Mouse (Mus musculus) erythroid progenitor cell, adult 5-6 weeks (primary cell): ENCODE measurements around the gene Adgrg1. TPM values are rescaled to one million over a fixed set of nuclear protein-coding genes. Genes with fewer than 3 reads are reported as not detected.

Experiments used
- total RNA-seq, 2 experiments: library from RNA; stranded (forward) in 1 of 2; stranded (reverse) in 1 of 2; fragments of 150-400 nt in 1 of 2; fragments of 186-747, 209-891 nt in 1 of 2; gene quantifications; 2 replicates each; pipeline versions ENCODE4 v1.2.3 to v1.2.4; 2015 to 2017; ENCODE audit warnings: low replicate concordance in 2 of 2

Gene Adgrg1
- total RNA-seq, 2 experiments from 2014 or later = 12.4 to 29.3 TPM

Other genes starting within 250 kb of the Adgrg1 start
- gene Ccl22, start 229.2 kb upstream of the Adgrg1 start, total RNA-seq (2015; ENCODE audit: low replicate concordance) = 0.72 TPM in 1 of 2 replicates, not detected in the other
- gene Ccl22, start 229.2 kb upstream of the Adgrg1 start, total RNA-seq (2017; ENCODE audit: low replicate concordance) = 2.3 TPM in 1 of 2 replicates, not detected in the other
- 7.5 TPM in 1 of 2 replicates, not detected in the other for gene Cx3cl1, start 202.7 kb upstream of the Adgrg1 start, total RNA-seq (2015; ENCODE audit: low replicate concordance)
- gene Cx3cl1, start 202.7 kb upstream of the Adgrg1 start, total RNA-seq (2017; ENCODE audit: low replicate concordance) = 0.13 and 0.38 TPM in 2 replicates
- gene Ccl17, start 164.3 kb upstream of the Adgrg1 start, total RNA-seq (2015; ENCODE audit: low replicate concordance) = not detected in 2 replicates
- not detected in 2 replicates for gene Ccl17, start 164.3 kb upstream of the Adgrg1 start, total RNA-seq (2017; ENCODE audit: low replicate concordance)
- gene Coq9, start 136.4 kb upstream of the Adgrg1 start, total RNA-seq (2015; ENCODE audit: low replicate concordance) = 27.8 and 34.8 TPM in 2 replicates
- gene Coq9, start 136.4 kb upstream of the Adgrg1 start, total RNA-seq (2017; ENCODE audit: low replicate concordance) = 42.1 and 47.1 TPM in 2 replicates
- gene Ciapin1, start 136.4 kb upstream of the Adgrg1 start, total RNA-seq (2015; ENCODE audit: low replicate concordance) = 27.4 and 66.7 TPM in 2 replicates
- gene Ciapin1, start 136.4 kb upstream of the Adgrg1 start, total RNA-seq (2017; ENCODE audit: low replicate concordance) = 36.8 and 46.6 TPM in 2 replicates
- gene Polr2c, start 117.3 kb upstream of the Adgrg1 start, total RNA-seq (2015; ENCODE audit: low replicate concordance) = 34.0 and 42.2 TPM in 2 replicates
- 17.5 and 40.3 TPM in 2 replicates for gene Polr2c, start 117.3 kb upstream of the Adgrg1 start, total RNA-seq (2017; ENCODE audit: low replicate concordance)
- gene Dok4, start 98.4 kb upstream of the Adgrg1 start, total RNA-seq (2015; ENCODE audit: low replicate concordance) = 12.2 and 13.0 TPM in 2 replicates
- gene Dok4, start 98.4 kb upstream of the Adgrg1 start, total RNA-seq (2017; ENCODE audit: low replicate concordance) = 11.0 and 12.8 TPM in 2 replicates
- gene Ccdc102a, start 56.7 kb upstream of the Adgrg1 start, total RNA-seq (2015; ENCODE audit: low replicate concordance) = not detected in 2 replicates
- gene Ccdc102a, start 56.7 kb upstream of the Adgrg1 start, total RNA-seq (2017; ENCODE audit: low replicate concordance) = 0.15 and 0.51 TPM in 2 replicates
- not detected in 2 replicates for gene Adgrg5, start 51.1 kb upstream of the Adgrg1 start, total RNA-seq (2015; ENCODE audit: low replicate concordance)
- gene Adgrg5, start 51.1 kb upstream of the Adgrg1 start, total RNA-seq (2017; ENCODE audit: low replicate concordance) = 0.39 TPM in 1 of 2 replicates, not detected in the other
- 10.1 and 12.2 TPM in 2 replicates for gene Adgrg3, start 42.9 kb downstream of the Adgrg1 start, total RNA-seq (2015; ENCODE audit: low replicate concordance)
- gene Adgrg3, start 42.9 kb downstream of the Adgrg1 start, total RNA-seq (2017; ENCODE audit: low replicate concordance) = 3.5 and 10.3 TPM in 2 replicates
- gene Drc7, start 80.4 kb downstream of the Adgrg1 start, total RNA-seq (2015; ENCODE audit: low replicate concordance) = not detected in 2 replicates
- 2.4 and 7.9 TPM in 2 replicates for gene Drc7, start 80.4 kb downstream of the Adgrg1 start, total RNA-seq (2017; ENCODE audit: low replicate concordance)
- 8.8 and 10.8 TPM in 2 replicates for gene Katnb1, start 106.4 kb downstream of the Adgrg1 start, total RNA-seq (2015; ENCODE audit: low replicate concordance)
- 13.9 and 23.1 TPM in 2 replicates for gene Katnb1, start 106.4 kb downstream of the Adgrg1 start, total RNA-seq (2017; ENCODE audit: low replicate concordance)
- gene Kifc3, start 228.1 kb downstream of the Adgrg1 start, total RNA-seq (2015; ENCODE audit: low replicate concordance) = not detected in 2 replicates
- gene Kifc3, start 228.1 kb downstream of the Adgrg1 start, total RNA-seq (2017; ENCODE audit: low replicate concordance) = 0.51 and 0.76 TPM in 2 replicates